Mouse (Mus musculus) neural tube, embryonic 14.5 days (tissue): ENCODE data around the gene 4930524J08Rik. TPM values are rescaled to one million over a fixed set of nuclear protein-coding genes. Genes with fewer than 3 reads are reported as not detected.

Experiments
- ATAC-seq: fragments of 200-750 bp; cut with Nextera tagmentation; 2 replicates; pipeline ENCODE4 v1.8.0; 2017; ENCODE audit warnings: low read depth, mild to moderate bottlenecking, moderate TSS enrichment, moderate library complexity
- H3K27ac ChIP-seq: fragments of 300-500 bp; sonication (generic); 2 replicates; pipeline ENCODE4 v1.5.1; 2014; ENCODE audit warnings: low read depth, mild to moderate bottlenecking, control low read depth, low read length, moderate library complexity, mixed read lengths
- H3K27me3 ChIP-seq: fragments of 300-500 bp; sonication (generic); 2 replicates; pipeline ENCODE4 v1.6.1; 2014; ENCODE audit warnings: low read length; ENCODE audit not compliant: control insufficient read depth, insufficient read depth
- H3K36me3 ChIP-seq: fragments of 300-500 bp; sonication (generic); 2 replicates; pipeline ENCODE4 v1.6.1; 2014; ENCODE audit warnings: low read length, mixed read lengths; ENCODE audit not compliant: control insufficient read depth, insufficient read depth
- H3K4me1 ChIP-seq: fragments of 300-500 bp; sonication (generic); 2 replicates; pipeline ENCODE4 v1.6.1; 2014; ENCODE audit warnings: low read length; ENCODE audit not compliant: control insufficient read depth, insufficient read depth
- H3K4me2 ChIP-seq: fragments of 300-500 bp; sonication (generic); 2 replicates; pipeline ENCODE4 v1.6.1; 2014; ENCODE audit warnings: mild to moderate bottlenecking, low read depth, low read length, control low read depth
- H3K4me3 ChIP-seq: fragments of 300-500 bp; sonication (generic); 2 replicates; pipeline ENCODE4 v1.5.1; 2014; ENCODE audit warnings: low read depth, low read length, control low read depth, mixed read lengths
- H3K9ac ChIP-seq: fragments of 300-500 bp; sonication (generic); replicated peaks from 2 replicates; pipeline ENCODE4 v1.6.1; 2014; ENCODE audit warnings: low read depth, mild to moderate bottlenecking, control low read depth, low read length, mixed read lengths
- H3K9me3 ChIP-seq: fragments of 300-500 bp; sonication (generic); 2 replicates; pipeline ENCODE4 v1.6.1; 2016; ENCODE audit warnings: low read length; ENCODE audit not compliant: control insufficient read depth
- WGBS: fragments of 180-500 bp; shearing (Covaris S2); extraction: QIAGEN DNeasy Blood & Tissue Kit; methylation state at CpG from one replicate; pipeline ENCODE4 v1.1.7; 2014; 5-methylcytosine and 5-hydroxymethylcytosine counted together
- polyA plus RNA-seq: library from polyadenylated mRNA; unstranded; fragments of >200 nt; fragmentation: Nextera tagmentation; extraction: Ambion mirVana; gene quantifications from 2 replicates; pipeline ENCODE4 v1.2.1, GENCODE M21; 2014

Gene 4930524J08Rik
- 3.7 and 5.3 TPM in 2 replicates for polyA plus RNA-seq

GRCm38 (mm10) chr5:99978699-99979442 is at the start of gene 4930524J08Rik, which contains the start of gene Hnrnpd:
Gene 4930524J08Rik, plus strand, starts transcription at chr5:99979061.
Gene Hnrnpd, minus strand, starts transcription at chr5:99978938.
- peak within 1 kb of the TSS; percentile 97 for H3K27ac ChIP-seq
- under 1% methylated on average over 74 of the region's 97 CpGs for WGBS
- peak within 1 kb of the TSS; percentile 95 for H3K9ac ChIP-seq
- H3K4me2 ChIP-seq, result peak within 1 kb of the TSS; percentile 94
- no peaks in the 10 kb centered on the region for H3K9me3 ChIP-seq
- H3K27me3 ChIP-seq, result no peaks in the 10 kb centered on the region
- peaks cover 27% of the 10 kb centered on the region for H3K4me1 ChIP-seq
- H3K36me3 ChIP-seq, result no peaks in the 10 kb centered on the region
- peak within 1 kb of the TSS; percentile 81 for H3K4me3 ChIP-seq
- peak; percentile 98 for ATAC-seq

- 85% methylated on average over 6 of the region's 6 CpGs for WGBS
Observed at GRCm38 (mm10) chr5:99931910-99932309, 47.0 kb upstream of the 4930524J08Rik start.

GRCm38 (mm10) chr5:99939440-99939839 is 39.4 kb upstream of the 4930524J08Rik start:
- no peak overlapping the region for H3K9ac ChIP-seq
- H3K4me1 ChIP-seq, result no peaks in the 10 kb centered on the region
- H3K36me3 ChIP-seq, result no peaks in the 10 kb centered on the region
- no peaks in the 10 kb centered on the region for H3K27me3 ChIP-seq
- no peak for ATAC-seq
- H3K27ac ChIP-seq, result no peak overlapping the region
- H3K4me3 ChIP-seq, result no peak overlapping the region
- 82% methylated on average over 3 of the region's 3 CpGs for WGBS
- no peaks in the 10 kb centered on the region; the same call in 1 of the 2 replicates for H3K9me3 ChIP-seq
- H3K4me2 ChIP-seq, result no peak overlapping the region

More at GRCm38 (mm10) chr5:99931910-99932309, 47.0 kb upstream of the 4930524J08Rik start:
- H3K4me1 ChIP-seq, result no peaks in the 10 kb centered on the region
- no peak overlapping the region for H3K9ac ChIP-seq
- H3K36me3 ChIP-seq, result no peaks in the 10 kb centered on the region
- H3K27ac ChIP-seq, result no peak overlapping the region
- ATAC-seq, result no peak
- no peaks in the 10 kb centered on the region for H3K9me3 ChIP-seq
- no peak overlapping the region for H3K4me3 ChIP-seq
- no peak overlapping the region for H3K4me2 ChIP-seq
- H3K27me3 ChIP-seq, result no peaks in the 10 kb centered on the region

- Histone ChIP-seq H3K4me1 (no peaks in the 10 kb centered on the region), H3K27me3 (no peaks in the 10 kb centered on the region), H3K4me3 (no peak overlapping the region), H3K4me2 (no peak overlapping the region), H3K9ac (no peak overlapping the region), H3K36me3 (no peaks in the 10 kb centered on the region), H3K27ac (no peak overlapping the region), H3K9me3 (no peaks in the 10 kb centered on the region; the same call in 1 of the 2 replicates)
- ATAC-seq, result no peak
- 84% methylated on average over 10 of the region's 10 CpGs for WGBS
Observed at GRCm38 (mm10) chr5:99941273-99941672, 37.6 kb upstream of the 4930524J08Rik start.

- Histone ChIP-seq H3K4me2 (no peak overlapping the region), H3K27me3 (no peaks in the 10 kb centered on the region), H3K4me3 (no peak overlapping the region), H3K9me3 (no peaks in the 10 kb centered on the region; the same call in 1 of the 2 replicates), H3K27ac (no peak overlapping the region), H3K4me1 (no peaks in the 10 kb centered on the region), H3K36me3 (no peaks in the 10 kb centered on the region), H3K9ac (no peak overlapping the region)
- ATAC-seq, result no peak
- WGBS, result 51% methylated on average over 10 of the region's 10 CpGs
Observed at GRCm38 (mm10) chr5:99941776-99942502, 36.9 kb upstream of the 4930524J08Rik start.

- Histone ChIP-seq H3K4me3 (no peak overlapping the region), H3K27me3 (no peaks in the 10 kb centered on the region), H3K27ac (no peak overlapping the region), H3K9me3 (no peaks in the 10 kb centered on the region), H3K4me1 (no peaks in the 10 kb centered on the region), H3K9ac (no peak overlapping the region), H3K36me3 (0 out of 2 replicates have a peak, but pooled peaks cover under 1% of the 10 kb centered on the region), H3K4me2 (no peak overlapping the region)
- 0 out of 2 replicates have a peak, but pooled peaks have one; percentile 12 for ATAC-seq
- 85% methylated on average over 5 of the region's 5 CpGs for WGBS
Observed at GRCm38 (mm10) chr5:99952513-99952912, 26.3 kb upstream of the 4930524J08Rik start.

- H3K27ac ChIP-seq, result no peak overlapping the region
- ATAC-seq, result peak; percentile 10; the same call in 1 of the 2 replicates
- H3K27me3 ChIP-seq, result no peaks in the 10 kb centered on the region
- no peaks in the 10 kb centered on the region for H3K9me3 ChIP-seq
- no peak overlapping the region for H3K4me3 ChIP-seq
- H3K9ac ChIP-seq, result no peak overlapping the region
- H3K4me1 ChIP-seq, result no peaks in the 10 kb centered on the region
- 10% methylated on average over 1 of the region's 1 CpGs for WGBS
- peaks cover 3% of the 10 kb centered on the region; the same call in 1 of the 2 replicates for H3K36me3 ChIP-seq
- no peak overlapping the region for H3K4me2 ChIP-seq
Observed at GRCm38 (mm10) chr5:99953883-99954282, 25.0 kb upstream of the 4930524J08Rik start.

GRCm38 (mm10) chr5:99958666-99959065 is 20.2 kb upstream of the 4930524J08Rik start:
- Histone ChIP-seq H3K4me2 (no peak overlapping the region), H3K27me3 (no peaks in the 10 kb centered on the region), H3K9me3 (no peaks in the 10 kb centered on the region), H3K27ac (no peak overlapping the region), H3K4me3 (no peak overlapping the region), H3K36me3 (peaks cover 25% of the 10 kb centered on the region), H3K4me1 (no peaks in the 10 kb centered on the region), H3K9ac (no peak overlapping the region)
- no peak for ATAC-seq
- 97% methylated on average over 1 of the region's 1 CpGs for WGBS
